Mouse (Mus musculus) C2C12 (cell line): ENCODE data around the gene Hoxa7. TPM values are rescaled to one million over a fixed set of nuclear protein-coding genes. Genes with fewer than 3 reads are reported as not detected.

ENCODE experiments used
- H3K27me3 ChIP-seq: one replicate; pipeline ENCODE4 v1.6.1; 2011; ENCODE audit not compliant: control insufficient read depth, insufficient read depth, insufficient read length
- H3K36me3 ChIP-seq: one replicate; pipeline ENCODE4 v1.6.1; 2011; ENCODE audit not compliant: control insufficient read depth, insufficient read depth
- H3K4me3 ChIP-seq: one replicate; pipeline ENCODE4 v1.5.1; 2011; ENCODE audit warnings: mild to moderate bottlenecking, control low read depth; ENCODE audit not compliant: poor library complexity, insufficient read depth, severe bottlenecking
- H3K79me2 ChIP-seq: one replicate; pipeline ENCODE4 v1.6.1; 2011; ENCODE audit not compliant: control insufficient read depth, insufficient read depth
- H3K79me3 ChIP-seq: one replicate; pipeline ENCODE4 v1.6.1; 2011; ENCODE audit warnings: low read depth, control low read depth
- H3ac ChIP-seq: one replicate; pipeline ENCODE3; 2011; ENCODE audit warnings: low read depth; ENCODE audit not compliant: control insufficient read depth, insufficient read length
- CEBPB ChIP-seq: IDR thresholded peaks from one replicate; pipeline ENCODE4 v1.6.1; 2011; ENCODE audit warnings: low read depth, mild to moderate bottlenecking, control low read depth, moderate library complexity
- CTCF ChIP-seq: IDR thresholded peaks from one replicate; pipeline ENCODE4 v1.5.1; 2011; ENCODE audit not compliant: control insufficient read depth, insufficient read depth, insufficient read length
- FOSL1 ChIP-seq: IDR thresholded peaks from one replicate; pipeline ENCODE4 v1.8.0; 2011; ENCODE audit warnings: mild to moderate bottlenecking, low read length; ENCODE audit not compliant: poor library complexity, insufficient read depth, severe bottlenecking
- MAX ChIP-seq: IDR thresholded peaks from one replicate; pipeline ENCODE4 v1.6.1; 2011; ENCODE audit warnings: mild to moderate bottlenecking, control low read depth
- MYOD1 ChIP-seq: IDR thresholded peaks from one replicate; pipeline ENCODE4 v1.6.1; 2011; ENCODE audit warnings: low read depth; ENCODE audit not compliant: control insufficient read depth, insufficient read length
- MYOG ChIP-seq: IDR thresholded peaks from one replicate; pipeline ENCODE4 v1.6.1; 2011; ENCODE audit not compliant: control insufficient read depth, insufficient read length; ENCODE audit errors: extremely low read depth
- USF1 ChIP-seq: IDR thresholded peaks from one replicate; pipeline ENCODE4 v1.6.1; 2011; ENCODE audit warnings: low read depth, mild to moderate bottlenecking, control low read depth, moderate library complexity
- polyA plus RNA-seq: library from polyadenylated mRNA; unstranded; fragments of >200 nt; fragmentation: generic; extraction: Trizol; gene quantifications from one replicate; pipeline ENCODE4 v1.2.1, GENCODE M21; 2012; ENCODE audit warnings: missing spikeins

The Hoxa7 gene
- polyA plus RNA-seq, 1 experiment, result 7.5 TPM

- Histone ChIP-seq H3K36me3 (no peaks in the 10 kb centered on the region), H3ac (no peak overlapping the region), H3K79me2 (no peaks in the 10 kb centered on the region), H3K27me3 (no peaks in the 10 kb centered on the region), H3K79me3 (no peaks in the 10 kb centered on the region), H3K4me3 (no peak overlapping the region)
- TF ChIP-seq MYOD1 (no peak), MYOG (no peak), CEBPB (no peak)
These were observed 37.6 kb upstream of the Hoxa7 start for GRCm38 (mm10) chr6:52259081-52259790.

- Histone ChIP-seq H3K36me3 (peaks cover under 1% of the 10 kb centered on the region), H3K79me2 (peaks cover 4% of the 10 kb centered on the region), H3K79me3 (no peaks in the 10 kb centered on the region), H3K4me3 (no peak overlapping the region), H3ac (no peak overlapping the region), H3K27me3 (no peaks in the 10 kb centered on the region)
- TF ChIP-seq CTCF (peak; percentile 65), FOSL1 (no peak)
These were observed 35.3 kb upstream of the Hoxa7 start for GRCm38 (mm10) chr6:52256956-52257355.

- Histone ChIP-seq H3K79me2 (peaks cover 31% of the 10 kb centered on the region), H3K27me3 (no peaks in the 10 kb centered on the region), H3K79me3 (peaks cover 16% of the 10 kb centered on the region), H3ac (peak overlapping the region; percentile 3), H3K4me3 (no peak overlapping the region), H3K36me3 (peaks cover 13% of the 10 kb centered on the region)
- TF ChIP-seq FOSL1, result no peak
- TF ChIP-seq MYOG, result no peak
- TF ChIP-seq CTCF, result no peak
- TF ChIP-seq MYOD1, result no peak
- TF ChIP-seq USF1, result no peak
- TF ChIP-seq CEBPB, result no peak
- TF ChIP-seq MAX, result no peak
These were observed 32.2 kb upstream of the Hoxa7 start for GRCm38 (mm10) chr6:52253511-52254500.

GRCm38 (mm10) chr6:52252775-52253376 lies 31.2 kb upstream of the Hoxa7 start:
- no peaks in the 10 kb centered on the region for H3K27me3 ChIP-seq
- H3ac ChIP-seq, result peak overlapping the region; percentile 73
- TF ChIP-seq CTCF, result no peak
- no peak for TF ChIP-seq MYOD1
- no peak for TF ChIP-seq FOSL1
- no peak for TF ChIP-seq MYOG
- no peak for TF ChIP-seq USF1
- no peak for TF ChIP-seq CEBPB
- TF ChIP-seq MAX, result no peak
- peaks cover 13% of the 10 kb centered on the region for H3K36me3 ChIP-seq
- peak overlapping the region; percentile 11 for H3K4me3 ChIP-seq
- H3K79me2 ChIP-seq, result peaks cover 41% of the 10 kb centered on the region
- peaks cover 20% of the 10 kb centered on the region for H3K79me3 ChIP-seq

DNA sequence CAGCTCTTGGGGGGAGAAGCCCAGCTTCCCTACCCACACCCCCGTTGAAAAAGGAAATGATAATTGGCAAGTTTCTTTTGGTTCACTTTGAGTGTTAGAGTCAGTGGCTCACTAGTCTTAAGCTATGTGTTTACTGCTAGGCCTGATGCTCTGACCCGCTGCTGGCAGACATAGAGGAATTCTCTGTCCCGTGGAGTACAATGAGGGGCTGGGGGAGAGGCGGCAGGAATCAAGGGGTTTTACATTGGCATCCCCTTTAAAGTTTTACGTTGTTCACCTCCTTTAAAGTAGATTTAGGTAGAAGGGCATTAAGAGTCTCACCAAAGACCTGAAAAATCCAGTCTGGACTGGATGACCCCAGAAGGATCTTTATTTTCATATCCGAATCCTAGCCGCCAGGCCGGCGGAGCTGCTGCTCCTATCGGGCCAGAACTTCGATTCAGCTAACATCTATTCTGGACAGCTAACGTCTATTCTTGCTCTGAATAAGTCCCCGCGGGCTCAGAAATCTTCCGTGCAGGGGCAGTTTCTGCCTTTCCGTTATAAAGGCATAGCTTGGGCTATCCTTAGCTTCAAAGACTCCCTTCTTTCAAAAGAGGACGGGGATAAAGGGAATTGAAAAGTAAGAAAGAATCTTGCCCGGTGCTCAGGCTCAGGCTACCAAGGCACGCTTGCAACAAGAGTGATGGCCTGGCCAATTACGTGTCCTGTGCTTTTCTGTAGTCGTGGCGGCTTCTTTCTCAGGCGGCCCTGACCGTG lies 30.5 kb upstream of the Hoxa7 start:
- Histone ChIP-seq H3K79me3 (peaks cover 26% of the 10 kb centered on the region), H3ac (peak overlapping the region; percentile 73), H3K36me3 (peaks cover 13% of the 10 kb centered on the region), H3K27me3 (no peaks in the 10 kb centered on the region), H3K79me2 (peaks cover 47% of the 10 kb centered on the region), H3K4me3 (peak overlapping the region; percentile 11)
- TF ChIP-seq FOSL1, result no peak
